Mouse (Mus musculus) liver, adult (tissue): ENCODE data around the gene Il6ra.

Experiments used
- GATA4 ChIP-seq: IDR thresholded peaks from 2 replicates; pipeline ENCODE4 v1.6.1; 2014; ENCODE audit warnings: mild to moderate bottlenecking, low read length; ENCODE audit not compliant: insufficient replicate concordance

Gene Il6ra

DNA sequence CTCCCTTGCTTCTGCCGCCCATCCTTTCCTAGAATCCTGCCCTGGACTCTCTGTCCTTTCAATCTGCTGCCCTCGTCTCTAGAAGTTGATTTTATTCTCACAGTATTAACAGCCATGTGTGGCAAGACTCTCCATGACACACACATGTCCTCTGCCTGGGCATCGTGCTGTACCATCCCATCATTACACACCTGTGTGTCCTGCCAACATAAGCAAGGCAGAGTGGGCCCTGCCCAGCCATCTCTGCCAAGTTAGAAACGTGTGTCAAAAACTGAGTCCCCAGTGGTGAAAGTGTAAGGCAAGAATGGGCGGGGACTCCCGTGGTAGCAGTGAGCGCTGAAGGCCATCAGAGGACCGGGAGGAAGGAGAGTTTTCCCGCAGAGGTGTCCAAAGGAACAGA, 67.2 kb downstream of the Il6ra start:
- no peak for TF ChIP-seq GATA4

DNA sequence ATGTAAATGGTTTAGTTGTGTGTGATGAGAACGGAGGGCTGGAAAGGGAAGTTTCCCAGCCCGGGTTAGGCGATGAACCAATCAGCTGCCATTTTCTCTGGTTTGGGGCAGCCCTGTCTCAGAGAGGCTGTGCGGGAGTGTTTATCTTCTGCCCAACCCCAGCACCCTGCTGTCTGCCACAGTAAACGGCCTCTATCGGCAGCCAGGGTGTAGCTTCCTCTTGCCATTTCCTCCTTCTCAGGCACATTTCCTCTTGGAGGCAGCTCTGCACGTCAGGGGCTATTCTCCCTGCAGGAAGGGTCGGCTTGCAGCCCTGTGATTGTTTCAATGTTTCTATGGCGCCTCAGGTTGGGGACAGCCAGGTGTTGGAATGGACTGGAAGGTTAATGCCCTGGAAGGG, 69.8 kb downstream of the Il6ra start:
- TF ChIP-seq GATA4, result peak; percentile 90; the same call in 1 of the 2 replicates

DNA sequence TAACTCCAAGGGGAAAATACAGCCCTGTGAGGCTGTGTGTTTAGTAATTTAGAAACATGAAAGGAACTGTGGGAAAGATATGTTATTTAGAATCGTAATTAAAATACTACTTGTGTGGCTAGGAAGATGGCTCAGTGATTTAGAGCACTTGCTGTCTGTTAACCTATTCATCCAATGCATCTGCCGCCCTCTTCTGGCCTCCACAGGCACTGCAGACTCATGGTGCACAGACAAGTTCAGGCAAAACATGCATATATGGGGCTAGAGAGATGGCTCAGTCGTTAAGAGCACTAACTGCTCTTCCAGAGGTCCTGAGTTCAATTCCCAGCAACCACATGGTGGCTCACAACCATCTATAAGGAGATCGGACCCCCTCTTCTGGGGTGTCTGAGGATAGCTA, 70.7 kb downstream of the Il6ra start:
- no peak for TF ChIP-seq GATA4

DNA sequence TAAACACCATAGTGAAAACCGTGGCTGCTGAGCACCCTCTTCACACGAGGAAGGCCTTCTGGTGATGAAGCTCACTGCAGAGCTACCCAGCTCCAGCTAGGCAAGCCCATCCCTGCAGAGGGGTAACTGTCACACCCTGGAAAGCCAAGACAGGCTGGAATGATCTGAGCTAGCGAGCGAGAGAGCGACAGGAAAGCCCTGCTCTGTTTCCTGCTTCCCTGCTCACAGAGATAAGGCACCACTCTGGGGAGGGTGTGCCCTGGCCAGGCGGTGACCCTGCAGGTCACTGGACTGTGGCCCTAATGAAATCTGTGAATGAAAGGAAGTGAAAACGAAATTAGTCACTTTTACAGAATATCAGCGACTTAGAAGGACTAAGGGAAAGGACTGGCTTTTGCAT, 77.6 kb downstream of the Il6ra start:
- peak; percentile 97 for TF ChIP-seq GATA4

DNA sequence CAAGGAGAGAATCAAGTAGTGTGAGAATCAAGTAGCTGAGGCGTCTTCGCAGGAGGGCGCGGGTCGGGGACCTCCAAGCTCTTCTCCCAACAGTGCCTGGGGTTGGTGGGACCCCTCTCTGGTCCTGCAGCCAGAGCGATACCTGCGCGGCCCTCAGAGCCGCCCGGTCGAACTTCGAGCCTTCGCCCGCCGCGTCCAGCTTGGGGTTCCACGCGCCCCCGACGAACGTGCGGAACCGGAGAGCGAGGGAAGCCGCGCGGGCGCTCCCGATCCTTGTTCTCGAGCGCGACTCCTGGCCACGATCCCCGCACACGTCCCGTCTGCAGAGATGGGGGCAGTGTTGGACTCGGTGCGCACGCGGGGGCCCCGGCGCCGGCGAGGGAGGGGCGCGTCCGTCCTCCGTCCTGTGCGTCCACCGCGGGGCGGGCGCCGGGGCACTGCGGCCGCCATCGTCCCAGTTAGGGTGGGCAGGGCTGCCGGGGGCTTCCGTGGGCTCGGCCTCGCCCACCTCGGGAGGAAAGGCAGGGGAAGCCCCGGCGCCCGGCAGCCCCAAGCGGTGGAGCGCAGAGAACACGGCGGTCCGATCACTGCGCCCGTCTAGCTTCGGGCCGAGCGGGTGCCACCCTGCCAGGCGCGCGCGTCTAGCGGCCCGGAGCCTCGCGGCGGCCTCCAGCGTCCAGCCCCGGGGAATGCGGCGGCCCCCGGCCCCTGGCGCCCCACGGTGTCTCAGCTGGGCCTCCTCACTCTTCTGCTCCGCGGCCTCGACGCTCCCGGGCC, 82.0 kb downstream of the Il6ra start, which contains the start of gene She:
Gene She (plus strand): TSS at position 556 of the 777 bp plus-strand sequence.
- peak; percentile 39; the same call in 1 of the 2 replicates for TF ChIP-seq GATA4

DNA sequence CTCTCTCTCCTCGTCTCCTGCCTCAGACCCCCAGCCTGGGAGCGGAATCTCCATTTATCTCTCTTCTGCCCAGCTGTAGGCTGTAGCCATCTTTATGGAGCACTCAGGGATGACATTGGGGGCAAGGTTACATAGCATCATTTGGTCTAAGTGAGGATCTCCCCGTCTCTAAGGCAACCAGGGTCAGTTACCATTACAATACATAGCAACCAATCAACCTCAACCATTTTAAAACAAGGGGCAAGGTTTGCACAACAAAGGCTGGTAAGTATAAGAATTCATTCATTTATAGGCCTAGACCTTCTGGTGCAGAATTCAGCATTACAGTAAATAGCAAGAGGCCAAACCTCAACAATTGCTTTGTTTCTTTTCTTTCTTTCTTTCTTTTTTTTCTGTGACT, 86.7 kb downstream of the Il6ra start:
- TF ChIP-seq GATA4, result no peak

DNA sequence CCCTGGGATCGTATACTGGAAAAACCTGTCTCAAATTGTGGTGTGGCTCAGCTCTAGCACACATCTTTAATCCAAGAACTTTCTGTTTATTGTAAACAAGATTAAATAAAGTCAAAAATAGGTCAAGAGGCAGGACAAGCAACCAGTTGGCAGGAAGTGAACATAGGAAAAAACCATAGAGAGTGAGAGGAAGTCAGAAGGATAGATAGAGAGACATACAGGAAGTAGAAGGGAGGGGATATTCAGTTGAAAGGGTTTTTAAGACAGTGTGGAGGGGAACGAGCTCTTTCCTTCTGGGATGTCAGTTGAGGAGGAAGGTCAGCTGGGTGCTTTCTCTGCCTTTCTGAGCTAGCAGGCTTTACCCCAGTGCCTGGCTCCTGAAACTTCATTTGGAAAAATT, 89.4 kb downstream of the Il6ra start:
- TF ChIP-seq GATA4, result peak; percentile 49; the same call in 1 of the 2 replicates

DNA sequence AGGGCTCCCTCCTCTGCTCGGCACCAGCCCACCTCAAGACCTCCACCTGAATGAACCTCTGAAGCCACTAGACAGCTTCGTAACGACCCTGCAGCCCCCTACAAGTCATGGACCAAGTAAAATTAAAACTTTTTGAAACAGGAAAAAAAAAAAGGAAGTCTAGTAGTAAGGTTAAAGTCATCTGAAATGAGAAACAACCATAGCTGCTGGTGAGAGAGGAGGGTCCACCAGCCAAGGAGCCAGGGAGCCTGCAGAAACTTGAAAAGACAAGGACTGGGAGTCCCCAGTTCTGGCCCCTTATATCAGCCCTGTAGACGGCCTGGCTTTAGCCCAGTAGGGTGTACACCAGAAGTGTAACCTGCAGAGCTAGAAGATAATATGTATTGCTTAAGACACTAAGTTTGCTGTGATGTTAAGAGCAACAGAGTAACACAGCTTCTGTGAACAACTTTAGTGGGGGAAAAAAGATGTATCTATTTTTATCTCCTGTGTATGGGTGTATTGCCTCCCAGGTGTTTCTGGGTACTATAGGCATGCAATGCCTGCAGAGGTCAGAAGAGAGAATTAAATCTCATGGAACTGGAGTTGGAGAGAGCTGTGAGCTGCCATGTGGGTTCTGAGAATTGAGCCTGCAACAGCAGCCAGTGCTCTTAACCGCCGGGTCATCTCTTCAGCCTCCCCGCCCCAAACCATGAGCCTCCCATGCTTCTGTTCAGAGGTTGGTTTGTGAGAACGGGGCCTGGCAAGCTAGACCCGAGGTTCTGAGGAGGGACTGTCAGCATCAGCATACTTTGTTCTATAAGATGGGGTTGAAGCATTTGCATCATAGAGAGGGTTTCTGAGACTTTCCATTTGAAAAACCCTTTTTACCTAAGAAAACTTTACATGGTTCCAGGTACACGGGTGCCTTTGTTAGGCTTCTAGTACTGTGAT, 91.2 kb downstream of the Il6ra start:
- no peak for TF ChIP-seq GATA4

DNA sequence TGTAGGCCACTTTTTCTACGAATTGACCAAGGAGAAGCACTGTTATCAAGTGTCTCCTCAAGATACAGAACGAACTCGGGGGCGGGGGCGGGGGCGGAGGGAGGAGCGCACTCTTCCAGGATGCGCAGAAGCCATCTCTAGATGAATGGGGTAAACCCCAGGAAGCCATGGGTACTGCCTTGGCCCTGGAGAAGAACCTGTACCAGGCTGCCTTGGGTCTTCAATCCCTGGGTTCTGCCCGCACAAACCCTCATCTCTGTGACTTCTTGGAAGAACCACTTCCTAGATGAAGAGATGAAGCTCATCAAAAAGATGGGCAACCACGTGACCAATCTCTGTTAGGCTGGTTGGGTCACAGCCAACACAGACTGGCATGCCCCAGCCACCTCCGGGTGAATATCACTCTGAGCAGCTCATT, 91.9 kb downstream of the Il6ra start:
- no peak for TF ChIP-seq GATA4

DNA sequence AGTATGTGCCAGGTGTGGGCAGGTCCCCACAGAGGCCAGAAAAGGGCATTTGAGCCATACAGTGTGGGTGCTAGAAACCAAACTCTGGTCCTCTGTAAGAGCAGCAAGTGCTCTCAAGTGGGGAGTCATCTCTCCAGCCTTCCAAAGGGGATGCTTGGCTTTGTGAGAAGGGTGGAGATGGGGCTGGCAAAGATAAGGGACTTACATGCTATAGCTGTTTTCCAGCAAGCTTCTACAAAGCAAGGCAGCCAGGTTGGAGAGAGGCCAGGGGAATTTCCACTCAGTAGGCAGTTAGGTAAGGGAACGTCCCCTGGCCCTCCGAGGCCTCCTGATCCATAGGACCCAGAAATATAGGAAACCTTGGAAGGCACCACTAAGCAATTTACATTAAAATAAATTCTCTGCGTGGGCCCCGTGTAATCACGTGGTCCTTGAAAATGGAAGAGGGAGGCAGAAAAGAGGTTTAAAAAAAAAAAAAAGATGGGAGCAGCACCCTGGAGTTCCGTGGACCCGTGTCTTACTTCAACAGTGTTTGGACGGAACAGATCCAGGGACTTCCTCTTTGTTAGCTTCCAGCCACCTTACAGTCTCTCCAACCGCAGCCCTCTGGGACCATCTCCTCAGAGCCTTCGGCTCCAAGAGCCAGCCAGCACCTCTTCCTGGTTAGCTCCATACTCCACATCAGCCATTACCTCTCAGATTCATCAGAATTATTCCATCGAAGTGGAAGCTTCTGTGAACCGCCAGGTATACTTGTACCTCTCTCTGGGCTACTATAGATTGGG, 92.5 kb downstream of the Il6ra start:
- TF ChIP-seq GATA4, result no peak

DNA sequence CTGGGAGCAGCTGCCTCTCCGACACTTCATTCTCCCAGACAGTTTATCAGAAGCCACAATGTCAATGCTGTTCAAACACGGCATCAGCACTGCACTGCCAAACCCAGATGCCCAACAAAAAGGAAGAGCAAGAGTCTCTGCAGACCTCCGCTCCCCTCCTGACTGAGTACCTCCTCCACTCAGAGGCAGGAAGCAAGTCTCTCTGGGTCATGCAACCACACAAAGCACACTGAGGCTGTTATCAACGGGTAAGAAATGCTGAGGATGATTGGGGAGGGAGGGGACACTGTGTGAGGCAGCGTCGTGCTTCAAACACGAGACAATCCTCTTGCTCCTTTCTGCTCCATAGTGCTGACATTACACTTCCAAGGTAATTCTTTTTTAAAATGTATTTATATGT, 93.1 kb downstream of the Il6ra start:
- peak; percentile 34; the same call in 1 of the 2 replicates for TF ChIP-seq GATA4

DNA sequence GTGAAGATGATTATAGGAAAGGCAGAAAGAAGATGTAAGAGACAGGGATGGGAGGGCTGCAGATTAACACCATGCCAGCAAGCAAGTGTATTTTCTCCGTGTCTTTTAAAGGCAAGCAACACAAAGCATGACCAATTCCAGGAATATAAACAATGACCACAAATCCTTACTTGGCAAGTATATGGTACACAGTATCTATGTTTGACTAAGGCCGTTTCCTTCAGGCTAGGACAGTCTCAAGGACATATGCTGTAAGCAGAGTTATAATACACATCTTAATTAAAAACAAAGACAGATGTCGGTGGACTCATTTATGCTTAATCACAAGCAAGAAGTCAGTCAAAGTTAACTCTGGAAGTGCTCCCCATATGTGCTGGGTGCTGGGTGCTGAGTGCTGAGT, 94.4 kb downstream of the Il6ra start:
- no peak for TF ChIP-seq GATA4

DNA sequence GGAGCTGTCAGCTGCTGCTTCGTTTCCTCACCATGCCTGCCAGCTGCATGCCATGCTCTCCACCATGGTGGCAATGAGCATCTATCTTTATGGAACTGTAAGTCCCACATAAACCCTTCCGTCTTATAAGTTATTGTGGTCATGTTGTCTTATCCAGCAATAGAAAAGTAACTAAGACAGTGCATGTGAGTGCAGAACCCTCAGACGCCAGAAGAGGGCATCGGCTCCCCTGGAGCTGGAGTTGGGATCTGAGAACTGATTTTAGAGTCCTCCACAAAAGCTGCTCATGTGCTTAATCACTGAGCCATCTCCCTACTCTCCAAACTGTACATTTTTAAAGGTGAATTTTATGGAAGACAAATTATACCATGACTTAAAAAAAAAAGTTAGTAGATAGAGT, 95.9 kb downstream of the Il6ra start:
- no peak for TF ChIP-seq GATA4
